Mouse (Mus musculus) stomach, postnatal 0 days (tissue): Measurements from ENCODE around the gene Unc45b. TPM values are rescaled to one million over a fixed set of nuclear protein-coding genes. Genes with fewer than 3 reads are reported as not detected.

ENCODE experiments used
- ATAC-seq: fragments of 200-750 bp; cut with Nextera tagmentation; 2 replicates; pipeline ENCODE4 v1.8.0; 2017; ENCODE audit not compliant: low FRiP score, low TSS enrichment
- DNase-seq: peaks from one replicate; pipeline ENCODE4 v3.0.0-alpha.2; 2016; ENCODE audit warnings: low spot score
- H3K27ac ChIP-seq: fragments of 300-500 bp; sonication (generic); replicated peaks from 2 replicates; pipeline ENCODE4 v1.5.1; 2014; ENCODE audit warnings: mild to moderate bottlenecking, control low read depth
- H3K27me3 ChIP-seq: fragments of 300-500 bp; sonication (generic); 2 replicates; pipeline ENCODE4 v1.6.1; 2014; ENCODE audit warnings: low read length; ENCODE audit not compliant: control insufficient read depth, insufficient read depth
- H3K36me3 ChIP-seq: fragments of 300-500 bp; sonication (generic); 2 replicates; pipeline ENCODE4 v1.6.1; 2014; ENCODE audit warnings: low read length, mixed read lengths; ENCODE audit not compliant: control insufficient read depth, insufficient read depth
- H3K4me1 ChIP-seq: fragments of 300-500 bp; sonication (generic); replicated peaks from 2 replicates; pipeline ENCODE4 v1.6.1; 2014; ENCODE audit warnings: antibody characterized with exemption; ENCODE audit not compliant: control insufficient read depth, insufficient read depth
- H3K4me2 ChIP-seq: fragments of 300-500 bp; sonication (generic); replicated peaks from 2 replicates; pipeline ENCODE4 v1.6.1; 2014; ENCODE audit warnings: low read depth, mild to moderate bottlenecking, control low read depth, moderate library complexity
- H3K4me3 ChIP-seq: fragments of 300-500 bp; sonication (generic); 2 replicates; pipeline ENCODE4 v1.5.1; 2014; ENCODE audit warnings: low read depth, low read length, control low read depth
- H3K9ac ChIP-seq: fragments of 300-500 bp; sonication (generic); 2 replicates; pipeline ENCODE4 v1.6.1; 2014; ENCODE audit warnings: mild to moderate bottlenecking, low read length, control low read depth, mixed read lengths
- H3K9me3 ChIP-seq: fragments of 300-500 bp; sonication (generic); 2 replicates; pipeline ENCODE4 v1.6.1; 2016; ENCODE audit warnings: low read length; ENCODE audit not compliant: control insufficient read depth
- CTCF ChIP-seq: IDR thresholded peaks from 2 replicates; pipeline ENCODE4 v1.5.1; 2016; ENCODE audit warnings: antibody characterized with exemption, low read depth, mild to moderate bottlenecking, moderate library complexity
- EP300 ChIP-seq: optimal IDR thresholded peaks from 2 replicates; pipeline ENCODE3; 2016; ENCODE audit warnings: antibody characterized with exemption
- WGBS: fragments of 180-500 bp; shearing (Covaris S2); extraction: QIAGEN DNeasy Blood & Tissue Kit; methylation state at CpG from one replicate; pipeline ENCODE4 v1.1.7; 2014; 5-methylcytosine and 5-hydroxymethylcytosine counted together
- polyA plus RNA-seq: library from polyadenylated mRNA; unstranded; fragments of >200 nt; fragmentation: Nextera tagmentation; extraction: Ambion mirVana; gene quantifications from 2 replicates; pipeline ENCODE4 v1.2.1, GENCODE M21; 2015

Unc45b gene
- polyA plus RNA-seq, 1 experiment from 2014 or later: 0.99 TPM

- WGBS: 79% methylated on average over 10 of the region's 10 CpGs
- H3K27me3 ChIP-seq: no peaks in the 10 kb centered on the region
- TF ChIP-seq EP300: no peak
- no peak for TF ChIP-seq CTCF
These were observed 44.4 kb upstream of the Unc45b start for GRCm38 (mm10) chr11:82865957-82866356.

GRCm38 (mm10) chr11:82866850-82867564, 43.3 kb upstream of the Unc45b start:
- TF ChIP-seq CTCF (no peak), EP300 (no peak)
- 32% methylated on average over 7 of the region's 7 CpGs for WGBS
- no peak overlapping the region for H3K4me3 ChIP-seq
- no peaks in the 10 kb centered on the region for H3K36me3 ChIP-seq
- no peaks in the 10 kb centered on the region for H3K9me3 ChIP-seq
- H3K4me2 ChIP-seq: no peak overlapping the region
- DNase-seq (no peak), ATAC-seq (no peak)
- H3K4me1 ChIP-seq: no peaks in the 10 kb centered on the region
- H3K9ac ChIP-seq: no peak overlapping the region
- no peaks in the 10 kb centered on the region for H3K27me3 ChIP-seq
- H3K27ac ChIP-seq: no peak overlapping the region

More at GRCm38 (mm10) chr11:82865957-82866356, 44.4 kb upstream of the Unc45b start:
- H3K27ac ChIP-seq: no peak overlapping the region
- no peak overlapping the region for H3K9ac ChIP-seq
- no peak overlapping the region for H3K4me3 ChIP-seq
- no peaks in the 10 kb centered on the region for H3K4me1 ChIP-seq
- no peak overlapping the region for H3K4me2 ChIP-seq
- ATAC-seq (no peak), DNase-seq (no peak)
- H3K9me3 ChIP-seq: no peaks in the 10 kb centered on the region
- no peaks in the 10 kb centered on the region for H3K36me3 ChIP-seq

- H3K36me3 ChIP-seq: no peaks in the 10 kb centered on the region
- no peaks in the 10 kb centered on the region for H3K4me1 ChIP-seq
- TF ChIP-seq EP300 (no peak), CTCF (no peak)
- DNase-seq (no peak), ATAC-seq (no peak)
- H3K27me3 ChIP-seq: no peaks in the 10 kb centered on the region
- whole genome bisulfite sequencing: 81% methylated on average over 5 of the region's 5 CpGs
- H3K9ac ChIP-seq: no peak overlapping the region
- no peaks in the 10 kb centered on the region for H3K9me3 ChIP-seq
- no peak overlapping the region for H3K4me3 ChIP-seq
- no peak overlapping the region for H3K4me2 ChIP-seq
- no peak overlapping the region for H3K27ac ChIP-seq
These were observed 42.4 kb upstream of the Unc45b start for GRCm38 (mm10) chr11:82867956-82868355.

- no peaks in the 10 kb centered on the region for H3K9me3 ChIP-seq
- peak overlapping the region; percentile 87 for H3K4me3 ChIP-seq
- DNase-seq (no peak), ATAC-seq (no peak)
- peak overlapping the region; percentile 77 for H3K4me2 ChIP-seq
- H3K27ac ChIP-seq: peak overlapping the region; percentile 92
- WGBS: 57% methylated on average over 9 of the region's 9 CpGs
- TF ChIP-seq EP300: no peak
- no peak for TF ChIP-seq CTCF
- no peaks in the 10 kb centered on the region for H3K36me3 ChIP-seq
- no peaks in the 10 kb centered on the region for H3K4me1 ChIP-seq
- H3K27me3 ChIP-seq: no peaks in the 10 kb centered on the region
- H3K9ac ChIP-seq: peak overlapping the region; percentile 91; the same call in 1 of the 2 replicates
These were observed 40.7 kb upstream of the Unc45b start for GRCm38 (mm10) chr11:82869506-82870172.

- TF ChIP-seq CTCF (0 out of 2 replicates have a peak, but pooled peaks have one; percentile 1), EP300 (no peak)
- peak overlapping the region; percentile 77 for H3K4me2 ChIP-seq
- H3K4me1 ChIP-seq: no peaks in the 10 kb centered on the region
- DNase-seq (peak; percentile 47), ATAC-seq (peak; percentile 72)
- peak overlapping the region; percentile 92 for H3K27ac ChIP-seq
- peak overlapping the region; percentile 87 for H3K4me3 ChIP-seq
- 1% methylated on average over 36 of the region's 36 CpGs for WGBS
- H3K36me3 ChIP-seq: no peaks in the 10 kb centered on the region
- H3K9me3 ChIP-seq: no peaks in the 10 kb centered on the region
- peak overlapping the region; percentile 91 for H3K9ac ChIP-seq
- no peaks in the 10 kb centered on the region for H3K27me3 ChIP-seq
These were observed 39.9 kb upstream of the Unc45b start for GRCm38 (mm10) chr11:82870173-82871030.
